Mouse (Mus musculus): ENCODE measurements around the gene Txn1. TPM values are rescaled to one million over a fixed set of nuclear protein-coding genes. Genes with fewer than 3 reads are reported as not detected.

Txn1 gene
- 208 TPM for polyA plus RNA-seq (2017; shearing (Covaris generic))

DNA sequence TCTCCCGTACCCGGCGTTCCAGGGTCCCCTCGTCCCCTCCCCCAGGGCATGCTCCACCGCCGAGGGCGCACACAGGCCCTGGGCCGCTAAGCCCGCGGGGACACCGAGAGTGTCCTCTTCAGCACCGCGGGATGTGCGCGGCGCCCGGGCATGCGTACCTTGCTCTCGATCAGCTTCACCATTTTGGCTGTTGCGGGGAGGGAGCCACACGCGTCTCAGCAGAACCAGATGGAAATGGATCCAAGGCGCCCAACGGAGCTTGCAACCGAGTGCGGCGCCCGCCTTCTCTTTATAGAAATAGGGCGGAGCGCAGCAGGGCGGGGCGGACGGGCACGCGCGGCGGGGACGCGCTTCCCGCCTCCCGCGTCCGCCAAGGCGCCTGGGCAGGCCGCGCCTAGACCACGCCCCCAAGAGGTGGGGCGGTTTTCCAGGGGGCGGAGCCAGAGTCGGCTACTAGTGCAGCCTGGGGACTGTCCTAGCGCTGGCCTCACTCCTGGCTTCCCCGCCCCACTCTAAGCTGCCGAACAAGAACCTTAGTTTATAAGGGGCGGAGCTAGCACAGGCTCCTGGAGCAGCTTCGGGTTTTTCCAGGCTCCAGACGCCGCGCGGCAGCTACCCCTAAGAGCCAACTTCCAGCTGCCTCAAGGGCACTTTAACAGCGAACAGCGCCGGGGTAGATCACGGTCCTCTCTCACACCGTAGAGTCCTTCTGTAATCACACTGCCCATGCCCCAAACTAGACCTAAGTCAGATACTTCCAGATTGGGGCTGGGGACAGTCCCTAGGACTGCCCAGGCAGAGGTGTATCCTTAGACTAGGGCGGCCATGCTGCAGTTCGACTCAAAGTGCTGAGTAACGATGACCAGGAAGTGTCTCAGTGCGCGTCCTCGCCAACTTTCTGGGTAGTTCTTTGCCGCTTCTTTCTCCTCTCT is at the start of gene Txn1:
Gene Txn1 (minus strand): TSS at position 383 of the 932 bp plus-strand sequence.

GRCm38 (mm10) chr4:57916201-57916661 is 40.0 kb downstream of the Txn1 start, which contains the start of gene D630039A03Rik:
Gene D630039A03Rik (minus strand): TSS chr4:57916297.

Other genes with a start within 250 kb of the Txn1 start
- 6.0 TPM for gene Akap2, start 238.8 kb downstream of the Txn1 start, polyA plus RNA-seq (2017; shearing (Covaris generic))
- 15.2 TPM for gene D630039A03Rik, start 40.1 kb downstream of the Txn1 start, polyA plus RNA-seq (2017; shearing (Covaris generic))
- gene Txndc8, start 52.7 kb upstream of the Txn1 start, polyA plus RNA-seq (2017; shearing (Covaris generic)), result not detected